In the genomic region with DNA sequence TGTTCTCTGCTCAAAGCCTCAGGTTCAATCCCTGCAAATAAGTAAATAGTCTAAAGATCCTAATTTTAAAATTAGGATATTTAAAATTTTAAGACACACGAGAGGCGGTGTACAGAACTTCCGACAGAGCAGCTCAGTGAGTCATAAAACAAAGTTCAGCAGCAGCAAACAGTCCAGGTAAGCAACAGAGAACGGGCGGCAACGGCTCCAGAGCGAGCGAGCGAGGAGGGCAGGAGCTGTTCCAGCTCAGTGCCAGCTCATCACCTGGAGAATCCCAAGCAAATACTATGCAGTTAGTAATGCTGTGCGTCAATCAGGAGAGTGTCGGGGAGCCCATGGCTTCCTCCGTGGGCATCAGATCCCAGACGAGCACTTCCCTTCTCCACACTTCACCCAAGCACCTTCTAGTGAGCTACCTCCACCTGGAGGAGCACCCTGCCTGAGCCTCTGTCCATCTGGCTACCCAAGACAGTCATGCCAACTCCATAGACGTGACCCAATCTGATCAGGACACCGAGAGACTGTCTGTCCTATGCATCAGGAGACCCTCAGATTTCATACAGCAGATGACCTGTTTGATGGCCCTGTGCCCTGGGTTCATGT, we compare ENCODE assay signal across 10 mouse cellular contexts. TPM values are rescaled to one million over a fixed set of nuclear protein-coding genes. Genes with fewer than 3 reads are reported as not detected.
DNase-seq lines count a peak whose midpoint lies in the region; ATAC-seq and TF ChIP-seq lines count a peak whose summit lies in the region.
"Had no signal": no experiment of that assay in that cellular context is flagged by ENCODE, and none has a peak within 500 bp of the region (broad histone marks: within the 10 kb centered on the region; RNA-seq: fewer than 3 reads in every experiment).

No protein-coding gene starts in this region.

- H3K9ac ChIP-seq in embryonic facial prominence, embryonic 13.5 days = no peak overlapping the region
- H3K9ac ChIP-seq in kidney, postnatal 0 days (ENCODE audit: low read depth, low read length) = no peak overlapping the region
- H3K9ac ChIP-seq in intestine, embryonic 16.5 days (ENCODE audit: low read depth, low read length) = peak overlapping the region; percentile 43

- no peaks in the 10 kb centered on the region for H3K9me3 ChIP-seq in embryonic facial prominence, embryonic 13.5 days
- no peaks in the 10 kb centered on the region for H3K9me3 ChIP-seq in embryonic facial prominence, embryonic 10.5 days
- H3K9me3 ChIP-seq in kidney, postnatal 0 days (replicated peaks; ENCODE audit: low read length) = no peaks in the 10 kb centered on the region
- no peaks in the 10 kb centered on the region for H3K9me3 ChIP-seq in intestine, embryonic 16.5 days (ENCODE audit: control insufficient read depth, low read length)

- DNase-seq in embryonic facial prominence, embryonic 10.5 days (ENCODE audit: low spot score) = no peak
- DNase-seq in kidney, postnatal 0 days (ENCODE audit: low spot score) = no peak
- DNase-seq in kidney, postnatal 10 days = no peak
- peak; percentile 53 for DNase-seq in brain, adult 2 months (ENCODE audit: low read depth, low spot score)
- DNase-seq in neural tube, embryonic 10.5 days (ENCODE audit: extremely low spot score, low spot score) = no peak
- DNase-seq in embryo, embryonic 11 days = no peak
- DNase-seq: adrenal gland, postnatal 10 days had no signal

- H3K4me2 ChIP-seq in embryonic facial prominence, embryonic 13.5 days = no peak overlapping the region
- H3K4me2 ChIP-seq in kidney, postnatal 0 days (ENCODE audit: low read length) = no peak overlapping the region
- no peak overlapping the region for H3K4me2 ChIP-seq in intestine, embryonic 16.5 days (ENCODE audit: low read depth, low read length)

- no peak for TF ChIP-seq CTCF in kidney, postnatal 0 days (IDR thresholded peaks at IDR 0.05; ENCODE audit: low read depth)

- ATAC-seq in embryonic facial prominence, embryonic 13.5 days (ENCODE audit: insufficient number of reproducible peaks, insufficient read depth, low FRiP score, low TSS enrichment, low read depth) = no peak
- ATAC-seq in kidney, postnatal 0 days (replicated peaks; ENCODE audit: low FRiP score, low read depth) = no peak
- no peak for ATAC-seq in intestine, embryonic 16.5 days
- ATAC-seq: inflammation-experienced regulatory T-cells, adult 6 months had no signal

- peak overlapping the region; percentile 12; the same call in 1 of the 2 replicates for H3K27ac ChIP-seq in embryonic facial prominence, embryonic 13.5 days
- H3K27ac ChIP-seq in embryonic facial prominence, embryonic 10.5 days (replicated peaks) = no peak overlapping the region; the same call in 1 of the 2 replicates
- peak overlapping the region; percentile 40; the same call in 1 of the 2 replicates for H3K27ac ChIP-seq in kidney, postnatal 0 days
- H3K27ac ChIP-seq in intestine, embryonic 16.5 days (ENCODE audit: low read length) = peak overlapping the region; percentile 40; the same call in 1 of the 2 replicates

- 78% methylated on average over 15 of the region's 15 CpGs for WGBS in embryonic facial prominence, embryonic 13.5 days
- 86% methylated on average over 15 of the region's 15 CpGs for WGBS in embryonic facial prominence, embryonic 10.5 days
- WGBS in kidney, postnatal 0 days = 61% methylated on average over 15 of the region's 15 CpGs
- 55% methylated on average over 15 of the region's 15 CpGs for WGBS in intestine, embryonic 16.5 days

- no peaks in the 10 kb centered on the region for H3K36me3 ChIP-seq in embryonic facial prominence, embryonic 13.5 days
- H3K36me3 ChIP-seq in embryonic facial prominence, embryonic 10.5 days (replicated peaks) = 0 out of 2 replicates have a peak, but pooled peaks cover 9% of the 10 kb centered on the region
- no peaks in the 10 kb centered on the region for H3K36me3 ChIP-seq in kidney, postnatal 0 days (ENCODE audit: insufficient read depth, low read length)
- no peaks in the 10 kb centered on the region; the same call in 1 of the 2 replicates for H3K36me3 ChIP-seq in intestine, embryonic 16.5 days (ENCODE audit: control insufficient read depth, insufficient read depth, low read length)

- H3K4me1 ChIP-seq in embryonic facial prominence, embryonic 13.5 days = peaks cover 93% of the 10 kb centered on the region
- peaks cover 97% of the 10 kb centered on the region for H3K4me1 ChIP-seq in embryonic facial prominence, embryonic 10.5 days
- H3K4me1 ChIP-seq in kidney, postnatal 0 days (replicated peaks; ENCODE audit: insufficient read depth, low read length) = peaks cover 98% of the 10 kb centered on the region
- peaks cover 97% of the 10 kb centered on the region for H3K4me1 ChIP-seq in intestine, embryonic 16.5 days (ENCODE audit: control insufficient read depth, insufficient read depth, low read length)

- H3K27me3 ChIP-seq in embryonic facial prominence, embryonic 13.5 days = no peaks in the 10 kb centered on the region
- no peaks in the 10 kb centered on the region for H3K27me3 ChIP-seq in embryonic facial prominence, embryonic 10.5 days (replicated peaks; ENCODE audit: low read depth, poor library complexity, severe bottlenecking)
- no peaks in the 10 kb centered on the region for H3K27me3 ChIP-seq in kidney, postnatal 0 days (ENCODE audit: insufficient read depth, low read length)
- no peaks in the 10 kb centered on the region for H3K27me3 ChIP-seq in intestine, embryonic 16.5 days (replicated peaks; ENCODE audit: control insufficient read depth, insufficient read depth, low read length)

- H3K4me3 ChIP-seq in embryonic facial prominence, embryonic 13.5 days = no peak overlapping the region
- H3K4me3 ChIP-seq in embryonic facial prominence, embryonic 10.5 days = no peak overlapping the region
- H3K4me3 ChIP-seq in kidney, postnatal 0 days (replicated peaks; ENCODE audit: low read depth, low read length) = no peak overlapping the region
- no peak overlapping the region for H3K4me3 ChIP-seq in intestine, embryonic 16.5 days (ENCODE audit: low read length)

RNA-seq across cellular contexts. Expression of gene Myh9, which starts 23.3 kb away (rescaled TPM):
- polyA plus RNA-seq in embryonic facial prominence, embryonic 13.5 days (2015; fragmentation: Nextera tagmentation; extraction: Ambion mirVana) = 36.2 and 41.0 TPM in 2 replicates
- 45.7 and 46.9 TPM in 2 replicates for polyA plus RNA-seq in embryonic facial prominence, embryonic 10.5 days (2016; fragmentation: Nextera tagmentation; extraction: Ambion mirVana)
- polyA plus RNA-seq in kidney, postnatal 0 days (2015; fragmentation: Nextera tagmentation; extraction: Ambion mirVana) = 52.9 and 57.2 TPM in 2 replicates
- 39.1 and 43.8 TPM in 2 replicates for polyA plus RNA-seq in intestine, embryonic 16.5 days (2015; fragmentation: Nextera tagmentation; extraction: Ambion mirVana)
